Mouse (Mus musculus) adrenal gland, adult 18-20 months (tissue): Measurements from ENCODE around the gene Csn3. TPM values are rescaled to one million over a fixed set of nuclear protein-coding genes. Genes with fewer than 3 reads are reported as not detected.

ENCODE experiments used
- DNase-seq, 2 experiments: peaks; one replicate each; pipeline ENCODE4 v3.0.0; 2021 to 2022; ENCODE audit warnings: low spot score in 2 of 2
- long read RNA-seq, 2 experiments: library from polyadenylated mRNA; stranded (forward); transcript quantifications; one replicate each; pipeline ENCODE4 v2.0.0; 2021
- total RNA-seq, 2 experiments: library from RNA; stranded (reverse); gene quantifications; 1 replicate in 1 of 2; 2 replicates in 1 of 2; pipeline ENCODE4 v1.2.3; 2021

Csn3 gene
- total RNA-seq: not detected
- long read RNA-seq, experiment 1: 0 reads
- long read RNA-seq, experiment 2: 0 reads

GRCm38 (mm10) chr5:87925372-87925771, at the start of gene Csn3:
TSS of gene Csn3 (plus strand) at chr5:87925579.
- DNase-seq: no peak

DNA sequence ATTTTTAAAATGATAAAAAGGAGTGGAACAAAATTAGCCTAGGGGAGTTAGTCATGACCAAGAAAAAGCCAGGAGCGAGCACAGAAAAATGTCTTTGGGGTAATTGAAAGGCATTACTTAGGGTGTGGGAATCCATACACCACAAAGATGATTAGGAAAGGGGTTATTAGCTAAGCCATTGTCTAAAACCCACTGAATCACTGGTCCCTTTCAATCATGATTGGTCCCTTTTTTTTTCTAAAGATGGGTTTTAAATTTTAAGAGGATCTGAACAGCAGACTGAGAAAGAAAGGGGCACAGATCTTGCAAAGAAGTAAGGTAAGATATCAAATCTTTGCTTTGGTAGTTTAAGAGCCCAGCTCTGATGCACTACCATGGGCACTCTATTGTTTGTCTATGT, 40.6 kb upstream of the Csn3 start, which contains the start of gene Odam:
Gene Odam (plus strand): TSS at position 301 of the 400 bp plus-strand sequence.
- no peak for DNase-seq

DNA sequence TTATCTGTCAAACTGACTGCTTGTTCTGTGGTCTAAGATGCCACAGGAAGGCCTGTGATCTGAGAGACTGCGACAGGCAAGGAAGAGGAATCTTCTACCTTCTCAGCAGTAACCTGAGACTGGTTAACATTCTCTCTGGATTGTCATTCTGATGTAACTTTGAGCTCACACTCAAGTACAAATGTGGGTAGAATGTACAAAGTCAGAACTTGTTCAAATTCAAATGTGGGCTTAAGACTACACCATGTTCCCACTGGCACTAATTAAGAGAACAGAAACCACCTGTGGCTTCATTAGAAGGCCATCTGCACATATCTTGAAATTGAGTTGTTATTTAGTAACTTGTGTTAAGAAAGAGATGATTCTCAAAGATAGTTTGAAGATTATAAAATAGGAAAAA, 6.2 kb downstream of the Csn3 start:
- DNase-seq: no peak

- DNase-seq: no peak
Measured at GRCm38 (mm10) chr5:87940752-87941151, 15.4 kb downstream of the Csn3 start.

GRCm38 (mm10) chr5:87942515-87942914, 17.1 kb downstream of the Csn3 start:
- DNase-seq: no peak

GRCm38 (mm10) chr5:87951836-87952235, 26.5 kb downstream of the Csn3 start:
- DNase-seq: no peak

DNA sequence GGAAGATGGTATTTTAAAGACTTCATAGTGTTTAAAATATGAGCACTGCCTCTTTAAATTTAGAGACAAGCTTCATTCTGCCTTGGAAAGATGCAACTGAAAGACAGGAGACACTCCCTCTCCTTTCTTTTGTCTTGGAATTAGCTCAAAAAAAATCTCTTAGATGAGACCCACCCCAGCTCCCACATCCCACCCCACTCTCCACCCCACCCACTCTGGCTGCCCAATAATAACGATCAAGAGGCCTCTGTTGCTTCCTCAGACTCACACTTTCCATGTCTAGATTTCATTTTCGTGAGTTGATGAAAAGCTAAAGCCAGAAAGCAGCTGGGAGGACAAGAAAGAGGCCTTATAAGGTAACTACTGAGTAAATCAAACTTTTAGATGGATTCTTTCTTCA, 43.8 kb downstream of the Csn3 start, which contains the start of the genes 2310003L06Rik and Gm28434:
Gene 2310003L06Rik (plus strand): TSS at position 259 of the 400 bp plus-strand sequence.
Gene Gm28434 (plus strand): TSS at position 317 of the 400 bp plus-strand sequence.
- no peak for DNase-seq

- no peak for DNase-seq
Measured at GRCm38 (mm10) chr5:87979139-87979538, 53.8 kb downstream of the Csn3 start, which contains the start of gene Cabs1. TSS of gene Cabs1 (plus strand) at chr5:87979439.

Other genes with a start within 250 kb of the Csn3 start
- gene Csn2, start 225.9 kb upstream of the Csn3 start, total RNA-seq: not detected
- gene Csn1s2a, start 151.0 kb upstream of the Csn3 start, total RNA-seq: not detected
- not detected for gene Csn1s2b, start 117.5 kb upstream of the Csn3 start, total RNA-seq
- not detected for gene Prr27, start 99.9 kb upstream of the Csn3 start, total RNA-seq
- not detected for gene Odam, start 40.5 kb upstream of the Csn3 start, total RNA-seq
- gene 2310003L06Rik, start 43.9 kb downstream of the Csn3 start, total RNA-seq: not detected
- not detected for gene Gm28434, start 43.9 kb downstream of the Csn3 start, total RNA-seq
- gene Cabs1, start 53.9 kb downstream of the Csn3 start, total RNA-seq: not detected
- gene Smr3a, start 77.0 kb downstream of the Csn3 start, total RNA-seq: not detected
- not detected for gene Smr2, start 161.0 kb downstream of the Csn3 start, total RNA-seq
- not detected for gene Gm11116, start 186.0 kb downstream of the Csn3 start, total RNA-seq
- gene Gm11115, start 228.5 kb downstream of the Csn3 start, total RNA-seq: not detected